Mouse (Mus musculus): ENCODE measurements around the gene Dpf2. TPM values are rescaled to one million over a fixed set of nuclear protein-coding genes. Genes with fewer than 3 reads are reported as not detected.

Gene Dpf2
- polyA plus RNA-seq, 1 experiment from 2014 or later: 131 TPM

- Histone ChIP-seq H3K9ac (ENCODE audit: low read length) (no peak overlapping the region), H3K36me3 (ENCODE audit: control insufficient read depth, insufficient read depth, low read length) (peaks cover 30% of the 10 kb centered on the region), H3K27me3 (replicated peaks; ENCODE audit: control insufficient read depth, insufficient read depth, low read length) (no peaks in the 10 kb centered on the region), H3K27ac (ENCODE audit: low read depth) (no peak overlapping the region), H3K4me3 (ENCODE audit: low read depth, low read length) (no peak overlapping the region), H3K4me1 (replicated peaks; ENCODE audit: control insufficient read depth, insufficient read depth, low read length) (peaks cover 26% of the 10 kb centered on the region), H3K4me2 (ENCODE audit: low read length) (no peak overlapping the region), H3K9me3 (ENCODE audit: control insufficient read depth, low read length) (no peaks in the 10 kb centered on the region)
- ATAC-seq (replicated peaks; ENCODE audit: low FRiP score, low TSS enrichment, low read depth): no peak
- 58% methylated on average over 4 of the region's 4 CpGs for WGBS
- no peak for DNase-seq (ENCODE audit: low spot score)
Observed at GRCm38 (mm10) chr19:5940173-5940572, 27.4 kb upstream of the Dpf2 start.

DNA sequence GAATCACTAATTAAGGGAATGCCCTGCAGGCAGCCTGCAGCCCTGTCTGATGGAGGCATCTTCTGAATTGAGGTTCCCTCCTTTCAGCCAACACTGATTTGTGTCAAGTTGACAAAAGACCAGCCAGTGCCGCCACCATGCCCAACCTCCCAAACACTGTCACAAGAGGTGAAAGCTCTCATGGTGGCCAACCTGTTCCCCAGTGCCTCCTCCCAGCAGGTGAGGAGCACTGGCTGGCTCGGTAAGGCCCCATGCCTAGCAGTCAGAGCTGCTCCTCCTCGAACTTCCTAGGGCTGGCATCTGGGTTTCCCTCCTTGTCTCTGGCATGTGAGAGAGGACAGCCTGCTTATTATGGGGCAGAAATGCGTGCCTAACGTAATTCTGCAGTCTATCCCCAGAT is 26.9 kb upstream of the Dpf2 start:
- no peak overlapping the region for H3K9ac ChIP-seq (ENCODE audit: low read length)
- WGBS: 87% methylated on average over 5 of the region's 5 CpGs

GRCm38 (mm10) chr19:5938516-5938915 is 25.7 kb upstream of the Dpf2 start:
- Histone ChIP-seq H3K27me3 (replicated peaks; ENCODE audit: control insufficient read depth, insufficient read depth, low read length) (no peaks in the 10 kb centered on the region), H3K36me3 (ENCODE audit: control insufficient read depth, insufficient read depth, low read length) (peaks cover 29% of the 10 kb centered on the region), H3K9me3 (ENCODE audit: control insufficient read depth, low read length) (no peaks in the 10 kb centered on the region), H3K27ac (ENCODE audit: low read depth) (no peak overlapping the region), H3K4me3 (ENCODE audit: low read depth, low read length) (no peak overlapping the region), H3K9ac (ENCODE audit: low read length) (no peak overlapping the region), H3K4me1 (replicated peaks; ENCODE audit: control insufficient read depth, insufficient read depth, low read length) (peaks cover 19% of the 10 kb centered on the region), H3K4me2 (ENCODE audit: low read length) (no peak overlapping the region)
- no peak for ATAC-seq (replicated peaks; ENCODE audit: low FRiP score, low TSS enrichment, low read depth)
- DNase-seq (ENCODE audit: low spot score): no peak
- 86% methylated on average over 6 of the region's 6 CpGs for WGBS

More for the DNA sequence above, 26.9 kb upstream of the Dpf2 start:
- Histone ChIP-seq H3K27me3 (replicated peaks; ENCODE audit: control insufficient read depth, insufficient read depth, low read length) (no peaks in the 10 kb centered on the region), H3K4me2 (ENCODE audit: low read length) (no peak overlapping the region), H3K36me3 (ENCODE audit: control insufficient read depth, insufficient read depth, low read length) (peaks cover 30% of the 10 kb centered on the region), H3K27ac (ENCODE audit: low read depth) (no peak overlapping the region), H3K4me1 (replicated peaks; ENCODE audit: control insufficient read depth, insufficient read depth, low read length) (peaks cover 24% of the 10 kb centered on the region), H3K4me3 (ENCODE audit: low read depth, low read length) (no peak overlapping the region), H3K9me3 (ENCODE audit: control insufficient read depth, low read length) (no peaks in the 10 kb centered on the region)
- DNase-seq (ENCODE audit: low spot score): no peak
- ATAC-seq (replicated peaks; ENCODE audit: low FRiP score, low TSS enrichment, low read depth): no peak

GRCm38 (mm10) chr19:5937836-5938406 is 25.1 kb upstream of the Dpf2 start:
- Histone ChIP-seq H3K9ac (ENCODE audit: low read length) (no peak overlapping the region), H3K36me3 (ENCODE audit: control insufficient read depth, insufficient read depth, low read length) (peaks cover 26% of the 10 kb centered on the region), H3K9me3 (ENCODE audit: control insufficient read depth, low read length) (no peaks in the 10 kb centered on the region), H3K27me3 (replicated peaks; ENCODE audit: control insufficient read depth, insufficient read depth, low read length) (no peaks in the 10 kb centered on the region), H3K4me1 (replicated peaks; ENCODE audit: control insufficient read depth, insufficient read depth, low read length) (peaks cover 19% of the 10 kb centered on the region), H3K4me2 (ENCODE audit: low read length) (peak overlapping the region; percentile 3; the same call in 1 of the 2 replicates), H3K4me3 (ENCODE audit: low read depth, low read length) (no peak overlapping the region), H3K27ac (ENCODE audit: low read depth) (no peak overlapping the region)
- WGBS: 20% methylated on average over 14 of the region's 14 CpGs
- DNase-seq (ENCODE audit: low spot score) (no peak), ATAC-seq (replicated peaks; ENCODE audit: low FRiP score, low TSS enrichment, low read depth) (no peak)

DNA sequence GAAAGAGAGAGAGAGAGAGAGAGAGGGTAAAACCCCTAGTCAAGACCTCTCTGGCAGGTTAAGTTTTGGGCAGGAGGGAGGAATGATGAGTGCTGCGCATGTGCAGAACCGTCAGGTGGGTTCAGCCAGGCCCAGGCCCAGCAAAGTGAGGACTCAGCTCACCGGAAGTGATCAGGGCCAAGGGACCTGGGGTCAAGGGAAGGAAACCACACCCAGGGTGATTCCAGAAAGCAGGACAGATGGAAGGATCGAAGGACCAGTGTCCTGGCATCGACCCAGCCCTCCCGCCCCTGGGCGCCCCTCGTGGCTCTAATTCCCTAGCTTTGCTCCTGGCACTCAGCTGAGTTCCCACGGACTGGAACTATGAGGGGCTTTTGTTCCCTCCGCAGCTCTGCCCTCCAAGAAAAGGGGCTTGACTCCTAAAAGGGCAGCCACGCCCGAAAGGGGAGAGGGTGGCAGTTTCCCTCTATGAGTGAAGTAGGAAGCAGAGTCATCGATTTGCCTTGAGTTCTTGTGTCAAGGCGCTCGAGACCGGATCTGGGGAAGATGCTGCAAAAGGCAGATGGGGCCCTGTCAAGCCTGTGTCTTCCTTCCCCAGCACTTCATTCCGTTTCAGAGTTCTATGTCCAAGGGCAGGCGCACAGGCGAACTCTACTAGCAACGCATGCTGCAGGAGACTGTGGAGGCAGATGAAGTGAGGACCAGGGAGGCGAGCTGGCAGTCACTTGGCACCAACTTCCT is 24.5 kb upstream of the Dpf2 start:
- Histone ChIP-seq H3K4me1 (replicated peaks; ENCODE audit: control insufficient read depth, insufficient read depth, low read length) (peaks cover 19% of the 10 kb centered on the region), H3K36me3 (ENCODE audit: control insufficient read depth, insufficient read depth, low read length) (peaks cover 19% of the 10 kb centered on the region), H3K27me3 (replicated peaks; ENCODE audit: control insufficient read depth, insufficient read depth, low read length) (no peaks in the 10 kb centered on the region), H3K4me2 (ENCODE audit: low read length) (no peak overlapping the region), H3K9ac (ENCODE audit: low read length) (no peak overlapping the region), H3K9me3 (ENCODE audit: control insufficient read depth, low read length) (no peaks in the 10 kb centered on the region), H3K27ac (ENCODE audit: low read depth) (no peak overlapping the region), H3K4me3 (ENCODE audit: low read depth, low read length) (no peak overlapping the region)
- ATAC-seq (replicated peaks; ENCODE audit: low FRiP score, low TSS enrichment, low read depth) (no peak), DNase-seq (ENCODE audit: low spot score) (no peak)
- 72% methylated on average over 21 of the region's 21 CpGs for WGBS

GRCm38 (mm10) chr19:5935691-5936090 is 22.9 kb upstream of the Dpf2 start:
- DNase-seq (ENCODE audit: low spot score) (no peak), ATAC-seq (replicated peaks; ENCODE audit: low FRiP score, low TSS enrichment, low read depth) (no peak)
- H3K4me3 ChIP-seq (ENCODE audit: low read depth, low read length): no peak overlapping the region
- no peaks in the 10 kb centered on the region for H3K27me3 ChIP-seq (replicated peaks; ENCODE audit: control insufficient read depth, insufficient read depth, low read length)
- no peak overlapping the region; the same call in 1 of the 2 replicates for H3K4me2 ChIP-seq (ENCODE audit: low read length)
- H3K4me1 ChIP-seq (replicated peaks; ENCODE audit: control insufficient read depth, insufficient read depth, low read length): peaks cover 19% of the 10 kb centered on the region
- no peaks in the 10 kb centered on the region for H3K9me3 ChIP-seq (ENCODE audit: control insufficient read depth, low read length)
- no peak overlapping the region for H3K27ac ChIP-seq (ENCODE audit: low read depth)
- 60% methylated on average over 5 of the region's 5 CpGs for WGBS
- no peak overlapping the region for H3K9ac ChIP-seq (ENCODE audit: low read length)
- H3K36me3 ChIP-seq (ENCODE audit: control insufficient read depth, insufficient read depth, low read length): peaks cover 8% of the 10 kb centered on the region; the same call in 1 of the 2 replicates

GRCm38 (mm10) chr19:5935266-5935665 is 22.5 kb upstream of the Dpf2 start:
- DNase-seq (ENCODE audit: low spot score) (peak; percentile 65), ATAC-seq (replicated peaks; ENCODE audit: low FRiP score, low TSS enrichment, low read depth) (0 out of 2 replicates have a peak, but pooled peaks have one; percentile 51)
- no peaks in the 10 kb centered on the region for H3K9me3 ChIP-seq (ENCODE audit: control insufficient read depth, low read length)
- peaks cover 22% of the 10 kb centered on the region for H3K4me1 ChIP-seq (replicated peaks; ENCODE audit: control insufficient read depth, insufficient read depth, low read length)
- H3K27ac ChIP-seq (ENCODE audit: low read depth): peak overlapping the region; percentile 25; the same call in 1 of the 2 replicates
- no peak overlapping the region for H3K4me3 ChIP-seq (ENCODE audit: low read depth, low read length)
- WGBS: 10% methylated on average over 3 of the region's 3 CpGs
- no peaks in the 10 kb centered on the region for H3K27me3 ChIP-seq (replicated peaks; ENCODE audit: control insufficient read depth, insufficient read depth, low read length)
- H3K36me3 ChIP-seq (ENCODE audit: control insufficient read depth, insufficient read depth, low read length): peaks cover 6% of the 10 kb centered on the region; the same call in 1 of the 2 replicates
- H3K9ac ChIP-seq (ENCODE audit: low read length): no peak overlapping the region
- no peak overlapping the region; the same call in 1 of the 2 replicates for H3K4me2 ChIP-seq (ENCODE audit: low read length)

GRCm38 (mm10) chr19:5929634-5930596 is 17.1 kb upstream of the Dpf2 start:
- Histone ChIP-seq H3K4me2 (ENCODE audit: low read length) (no peak overlapping the region), H3K4me3 (ENCODE audit: low read depth, low read length) (no peak overlapping the region), H3K27ac (ENCODE audit: low read depth) (peak overlapping the region; percentile 10; the same call in 1 of the 2 replicates), H3K9me3 (ENCODE audit: control insufficient read depth, low read length) (no peaks in the 10 kb centered on the region), H3K36me3 (ENCODE audit: control insufficient read depth, insufficient read depth, low read length) (no peaks in the 10 kb centered on the region), H3K4me1 (replicated peaks; ENCODE audit: control insufficient read depth, insufficient read depth, low read length) (peaks cover 29% of the 10 kb centered on the region), H3K9ac (ENCODE audit: low read length) (no peak overlapping the region), H3K27me3 (replicated peaks; ENCODE audit: control insufficient read depth, insufficient read depth, low read length) (no peaks in the 10 kb centered on the region)
- DNase-seq (ENCODE audit: low spot score) (peak; percentile 64), ATAC-seq (replicated peaks; ENCODE audit: low FRiP score, low TSS enrichment, low read depth) (no peak)
- 49% methylated on average over 14 of the region's 14 CpGs for WGBS
